Mouse (Mus musculus) midbrain, embryonic 13.5 days (tissue): ENCODE measurements around the gene Cnot1. TPM values are rescaled to one million over a fixed set of nuclear protein-coding genes. Genes with fewer than 3 reads are reported as not detected.

Experiments used
- microRNA-seq: library from miRNA; unstranded; fragments of <30 nt; microRNA quantifications from one replicate; pipeline ENCODE4, GENCODE M21; 2016
- polyA plus RNA-seq: library from polyadenylated mRNA; unstranded; fragments of >200 nt; fragmentation: Nextera tagmentation; extraction: Ambion mirVana; gene quantifications from 2 replicates; pipeline ENCODE4 v1.2.1, GENCODE M21; 2015

Gene Cnot1
- polyA plus RNA-seq, 1 experiment from 2014 or later = 52.1 TPM

Small RNA genes within 50 kb of the gene (microRNA-seq; reads per million reads assigned to microRNA genes)
- 2.7 reads per million, percentile 9 among the genes with 10 or more reads in this experiment for gene Mir7073

Other genes with a start within 250 kb of the Cnot1 start
- gene Prss54, start 231.1 kb downstream of the Cnot1 start, polyA plus RNA-seq = not detected in 2 replicates
- gene Gins3, start 174.0 kb downstream of the Cnot1 start, polyA plus RNA-seq = 10.6 and 12.9 TPM in 2 replicates
- 159 and 168 TPM in 2 replicates for gene Ndrg4, start 130.5 kb downstream of the Cnot1 start, polyA plus RNA-seq
- 22.1 and 23.6 TPM in 2 replicates for gene Setd6, start 91.6 kb downstream of the Cnot1 start, polyA plus RNA-seq
- gene Sap18b, start 17.9 kb upstream of the Cnot1 start, polyA plus RNA-seq = 252 and 266 TPM in 2 replicates
- 22.7 and 25.3 TPM in 2 replicates for gene Slc38a7, start 46.1 kb upstream of the Cnot1 start, polyA plus RNA-seq
- 165 and 176 TPM in 2 replicates for gene Got2, start 81.1 kb upstream of the Cnot1 start, polyA plus RNA-seq